ENCODE assay signal across 8 mouse cellular contexts in the genomic region with DNA sequence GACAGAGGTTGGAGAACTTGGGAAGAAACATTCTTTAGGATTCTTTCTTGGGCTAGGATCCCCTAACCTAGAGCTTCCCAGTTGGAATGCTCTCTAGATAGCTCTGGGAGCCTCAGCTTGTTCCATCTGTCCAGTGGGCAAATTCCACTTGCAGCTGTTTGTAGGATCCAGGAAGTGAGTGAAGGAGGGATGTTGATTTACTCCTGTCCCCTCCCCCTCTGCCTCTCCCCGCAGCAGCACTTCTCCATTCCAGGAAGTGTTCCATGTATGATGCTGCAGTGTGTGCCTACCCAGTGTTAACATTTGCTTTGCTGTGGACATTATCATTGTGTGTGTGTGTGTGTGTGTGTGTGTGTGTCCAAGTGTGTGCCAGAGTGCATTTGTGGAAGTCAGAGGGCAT. TPM values are rescaled to one million over a fixed set of nuclear protein-coding genes. Genes with fewer than 3 reads are reported as not detected.
DNase-seq lines count a peak whose midpoint lies in the region; ATAC-seq and TF ChIP-seq lines count a peak whose summit lies in the region.

No protein-coding gene starts in this region.

- no peak for TF ChIP-seq POLR2A in thymus, adult 2 months (IDR thresholded peaks at IDR 0.05; ENCODE audit: control insufficient read depth, extremely low read depth, insufficient read depth, low read length, poor library complexity)

- no peak overlapping the region; the same call in 1 of the 2 replicates for H3K27ac ChIP-seq in thymus, adult 2 months (ENCODE audit: control insufficient read depth, insufficient read depth, low read length)
- H3K27ac ChIP-seq in limb, embryonic 11.5 days (replicated peaks; ENCODE audit: low read depth, low read length), result no peak overlapping the region
- no peak overlapping the region for H3K27ac ChIP-seq in midbrain, embryonic 11.5 days (ENCODE audit: low read depth, low read length)

- no peak for TF ChIP-seq CTCF in thymus, adult 2 months (IDR thresholded peaks at IDR 0.05; ENCODE audit: borderline replicate concordance, control insufficient read depth, extremely low read depth, insufficient read depth, low read length, poor library complexity)

- peak overlapping the region; percentile 87 for H3K9ac ChIP-seq in limb, embryonic 11.5 days (ENCODE audit: low read length)
- H3K9ac ChIP-seq in midbrain, embryonic 11.5 days (ENCODE audit: low read length), result peak overlapping the region; percentile 88

- peak overlapping the region; percentile 72 for H3K4me3 ChIP-seq in thymus, adult 2 months (ENCODE audit: control insufficient read depth, insufficient read depth, low read length)
- H3K4me3 ChIP-seq in limb, embryonic 11.5 days (ENCODE audit: low read depth, low read length), result peak overlapping the region; percentile 96
- H3K4me3 ChIP-seq in midbrain, embryonic 11.5 days (ENCODE audit: low read depth, low read length), result peak overlapping the region; percentile 95

- peak; percentile 50 for ATAC-seq in granulocyte monocyte progenitor cell, adult 5-6 weeks (replicated peaks; ENCODE audit: poor library complexity, severe bottlenecking)
- ATAC-seq in limb, embryonic 11.5 days (ENCODE audit: insufficient number of reproducible peaks, low FRiP score, low TSS enrichment, low read depth), result no peak
- ATAC-seq in midbrain, embryonic 11.5 days (ENCODE audit: low FRiP score), result no peak

- peak overlapping the region; percentile 84 for H3K4me2 ChIP-seq in limb, embryonic 11.5 days (ENCODE audit: low read depth, severe bottlenecking)
- peak overlapping the region; percentile 92 for H3K4me2 ChIP-seq in midbrain, embryonic 11.5 days

- WGBS in thymus, adult 2 months, result 0% methylated on average over 1 of the region's 1 CpGs
- 7% methylated on average over 1 of the region's 1 CpGs for WGBS in limb, embryonic 11.5 days
- 39% methylated on average over 1 of the region's 1 CpGs for WGBS in midbrain, embryonic 11.5 days

- H3K36me3 ChIP-seq in thymus, adult 2 months (ENCODE audit: control insufficient read depth, insufficient read depth, low read length), result no peaks in the 10 kb centered on the region
- peaks cover under 1% of the 10 kb centered on the region; the same call in 1 of the 2 replicates for H3K36me3 ChIP-seq in limb, embryonic 11.5 days (ENCODE audit: control insufficient read depth, insufficient read depth, low read length)
- no peaks in the 10 kb centered on the region; the same call in 1 of the 2 replicates for H3K36me3 ChIP-seq in midbrain, embryonic 11.5 days (ENCODE audit: control insufficient read depth, insufficient read depth, low read length)

- H3K4me1 ChIP-seq in thymus, adult 2 months (replicated peaks; ENCODE audit: control insufficient read depth, insufficient read depth, low read length), result peaks cover 42% of the 10 kb centered on the region
- peaks cover 10% of the 10 kb centered on the region for H3K4me1 ChIP-seq in limb, embryonic 11.5 days (ENCODE audit: control insufficient read depth, insufficient read depth, low read length)
- peaks cover 10% of the 10 kb centered on the region for H3K4me1 ChIP-seq in midbrain, embryonic 11.5 days (ENCODE audit: control insufficient read depth, insufficient read depth, low read length)

- H3K27me3 ChIP-seq in thymus, adult 2 months (ENCODE audit: control insufficient read depth, insufficient read depth, low read length), result no peaks in the 10 kb centered on the region
- H3K27me3 ChIP-seq in limb, embryonic 11.5 days (ENCODE audit: control insufficient read depth, insufficient read depth, low read length), result no peaks in the 10 kb centered on the region
- H3K27me3 ChIP-seq in midbrain, embryonic 11.5 days (ENCODE audit: control insufficient read depth, insufficient read depth, low read length), result no peaks in the 10 kb centered on the region

- peak; percentile 29 for DNase-seq in thymus, adult 2 months
- no peak for DNase-seq in thymus, adult 18-20 months
- no peak for DNase-seq in limb, embryonic 11.5 days (ENCODE audit: low spot score)
- no peak for DNase-seq in midbrain, embryonic 11.5 days (ENCODE audit: low spot score, missing footprints)
- DNase-seq in right cerebral cortex, adult 2 months (ENCODE audit: low spot score in 2 of 2), result no peak
- DNase-seq in cerebellum, adult 18-20 months, result no peak
- DNase-seq in B cell, adult 2 months, result no peak

- H3K9me3 ChIP-seq in limb, embryonic 11.5 days (ENCODE audit: control insufficient read depth, low read length), result no peaks in the 10 kb centered on the region
- no peaks in the 10 kb centered on the region for H3K9me3 ChIP-seq in midbrain, embryonic 11.5 days (ENCODE audit: control insufficient read depth, low read length)

RNA-seq across cellular contexts. Expression of gene Dnm2, which starts 1.3 kb away (rescaled TPM):
- 374 and 422 TPM in 2 replicates for polyA plus RNA-seq in thymus, adult 2 months (2012; rRNA removed)
- 76.9 and 91.2 TPM in 2 replicates for total RNA-seq in granulocyte monocyte progenitor cell, adult 5-6 weeks (2014; fragmentation: Nextera tagmentation)
- total RNA-seq in granulocyte monocyte progenitor cell, adult 5-6 weeks (2017), result 87.7 and 113 TPM in 2 replicates
- polyA plus RNA-seq in limb, embryonic 11.5 days (2014; fragmentation: Nextera tagmentation; extraction: Ambion mirVana), result 66.4 and 67.0 TPM in 2 replicates
- polyA plus RNA-seq in midbrain, embryonic 11.5 days (2014; fragmentation: Nextera tagmentation; extraction: Ambion mirVana), result 55.0 and 60.6 TPM in 2 replicates

RNA-seq across cellular contexts. Expression of gene Qtrt1, which starts 14.4 kb away (rescaled TPM):
- polyA plus RNA-seq in thymus, adult 2 months (2012; rRNA removed), result 46.4 and 48.2 TPM in 2 replicates
- total RNA-seq in granulocyte monocyte progenitor cell, adult 5-6 weeks (2014; fragmentation: Nextera tagmentation), result 40.4 and 45.7 TPM in 2 replicates
- 21.2 and 34.9 TPM in 2 replicates for total RNA-seq in granulocyte monocyte progenitor cell, adult 5-6 weeks (2017)
- polyA plus RNA-seq in limb, embryonic 11.5 days (2014; fragmentation: Nextera tagmentation; extraction: Ambion mirVana), result 48.3 and 50.3 TPM in 2 replicates
- 46.2 and 46.8 TPM in 2 replicates for polyA plus RNA-seq in midbrain, embryonic 11.5 days (2014; fragmentation: Nextera tagmentation; extraction: Ambion mirVana)

RNA-seq across cellular contexts. Expression of gene Ilf3, which starts 58.3 kb away (rescaled TPM):
- polyA plus RNA-seq in thymus, adult 2 months (2012; rRNA removed), result 151 and 157 TPM in 2 replicates
- total RNA-seq in granulocyte monocyte progenitor cell, adult 5-6 weeks (2014; fragmentation: Nextera tagmentation), result 82.0 and 84.2 TPM in 2 replicates
- 73.4 and 104 TPM in 2 replicates for total RNA-seq in granulocyte monocyte progenitor cell, adult 5-6 weeks (2017)
- polyA plus RNA-seq in limb, embryonic 11.5 days (2014; fragmentation: Nextera tagmentation; extraction: Ambion mirVana), result 268 and 285 TPM in 2 replicates
- polyA plus RNA-seq in midbrain, embryonic 11.5 days (2014; fragmentation: Nextera tagmentation; extraction: Ambion mirVana), result 263 and 266 TPM in 2 replicates
